Mouse (Mus musculus) megakaryocyte, embryonic 14.5 days (primary cell): ENCODE measurements around the gene Pabpn1. TPM values are rescaled to one million over a fixed set of nuclear protein-coding genes. Genes with fewer than 3 reads are reported as not detected.

Experiments used
- H3K27me3 ChIP-seq: replicated peaks from 2 replicates; pipeline ENCODE3; 2012; ENCODE audit warnings: inconsistent platforms
- H3K36me3 ChIP-seq: replicated peaks from 2 replicates; pipeline ENCODE3; 2012; ENCODE audit warnings: low read length, inconsistent platforms, mixed read lengths
- H3K4me1 ChIP-seq: 2 replicates; pipeline ENCODE4 v1.6.1; 2012; ENCODE audit warnings: inconsistent platforms
- H3K4me3 ChIP-seq: replicated peaks from 2 replicates; pipeline ENCODE3; 2012; ENCODE audit warnings: moderate library complexity, mild to moderate bottlenecking, inconsistent platforms
- H3K9me3 ChIP-seq: 2 replicates; pipeline ENCODE4 v1.6.1; 2012; ENCODE audit warnings: inconsistent platforms
- FLI1 ChIP-seq: IDR thresholded peaks from 2 replicates; pipeline ENCODE4 v1.6.1; 2012; ENCODE audit warnings: low read length, inconsistent platforms, mixed read lengths
- GATA1 ChIP-seq: IDR thresholded peaks from 3 replicates; pipeline ENCODE4 v1.6.1; 2012; ENCODE audit warnings: mixed read lengths, low read length, inconsistent platforms, borderline replicate concordance
- polyA plus RNA-seq: library from polyadenylated mRNA; stranded (reverse); fragments of >175 nt; gene quantifications from 2 replicates; pipeline ENCODE4 v1.2.3, GENCODE M21; 2012; ENCODE audit warnings: low replicate concordance; ENCODE audit not compliant: insufficient read depth

Pabpn1 gene
- polyA plus RNA-seq: 94.8 and 258 TPM in 2 replicates

GRCm38 (mm10) chr14:54892200-54892599, at the start of gene Pabpn1:
Gene Pabpn1 (plus strand): TSS chr14:54892500.
- Histone ChIP-seq H3K36me3 (peaks cover 33% of the 10 kb centered on the region), H3K9me3 (no peaks in the 10 kb centered on the region), H3K27me3 (no peaks in the 10 kb centered on the region), H3K4me3 (peak within 1 kb of the TSS; percentile 94), H3K4me1 (peaks cover 36% of the 10 kb centered on the region)
- TF ChIP-seq FLI1 (no peak), GATA1 (no peak)

DNA sequence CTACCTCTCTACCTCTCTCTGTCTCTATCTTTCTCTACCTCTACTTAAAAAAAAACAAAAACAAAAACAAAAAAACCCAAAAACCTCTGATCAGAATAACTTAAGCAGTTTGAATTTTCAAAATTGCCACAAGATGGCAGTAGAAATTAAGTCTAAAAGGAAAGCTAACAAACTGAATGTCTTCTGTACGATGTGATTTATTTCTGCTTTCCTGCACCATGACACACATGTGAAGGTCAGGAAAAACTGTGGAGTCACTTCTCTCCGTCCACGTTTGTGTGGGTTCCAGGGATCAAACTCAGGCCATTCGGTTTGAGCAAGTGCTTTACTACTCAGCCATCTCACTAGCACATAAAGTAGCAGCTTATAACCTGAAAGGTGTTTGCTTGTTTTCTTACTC, 48.8 kb upstream of the Pabpn1 start:
- no peaks in the 10 kb centered on the region for H3K27me3 ChIP-seq
- TF ChIP-seq GATA1 (no peak), FLI1 (no peak)
- H3K4me3 ChIP-seq: no peak overlapping the region
- H3K36me3 ChIP-seq: no peaks in the 10 kb centered on the region
- no peaks in the 10 kb centered on the region for H3K9me3 ChIP-seq
- H3K4me1 ChIP-seq: no peaks in the 10 kb centered on the region

- no peaks in the 10 kb centered on the region for H3K9me3 ChIP-seq
- no peak overlapping the region for H3K4me3 ChIP-seq
- TF ChIP-seq FLI1 (no peak), GATA1 (no peak)
- peaks cover 44% of the 10 kb centered on the region for H3K4me1 ChIP-seq
- no peaks in the 10 kb centered on the region for H3K27me3 ChIP-seq
- peaks cover 34% of the 10 kb centered on the region for H3K36me3 ChIP-seq
Measured at GRCm38 (mm10) chr14:54855726-54856125, 36.6 kb upstream of the Pabpn1 start.

- peaks cover 44% of the 10 kb centered on the region for H3K4me1 ChIP-seq
- H3K9me3 ChIP-seq: no peaks in the 10 kb centered on the region
- no peak for TF ChIP-seq FLI1
- TF ChIP-seq GATA1: no peak
- peaks cover 34% of the 10 kb centered on the region for H3K36me3 ChIP-seq
- no peaks in the 10 kb centered on the region for H3K27me3 ChIP-seq
- H3K4me3 ChIP-seq: peak overlapping the region; percentile 54
Measured at GRCm38 (mm10) chr14:54856703-54857102, 35.6 kb upstream of the Pabpn1 start.

GRCm38 (mm10) chr14:54857891-54858290, 34.4 kb upstream of the Pabpn1 start:
- no peaks in the 10 kb centered on the region for H3K27me3 ChIP-seq
- peaks cover 34% of the 10 kb centered on the region for H3K36me3 ChIP-seq
- H3K4me1 ChIP-seq: peaks cover 44% of the 10 kb centered on the region
- no peaks in the 10 kb centered on the region for H3K9me3 ChIP-seq
- TF ChIP-seq GATA1: no peak
- TF ChIP-seq FLI1: no peak
- H3K4me3 ChIP-seq: no peak overlapping the region

GRCm38 (mm10) chr14:54860511-54860910, 31.8 kb upstream of the Pabpn1 start:
- Histone ChIP-seq H3K27me3 (no peaks in the 10 kb centered on the region), H3K36me3 (peaks cover 24% of the 10 kb centered on the region), H3K4me1 (peaks cover 49% of the 10 kb centered on the region), H3K9me3 (no peaks in the 10 kb centered on the region), H3K4me3 (no peak overlapping the region)
- TF ChIP-seq FLI1 (no peak), GATA1 (no peak)

DNA sequence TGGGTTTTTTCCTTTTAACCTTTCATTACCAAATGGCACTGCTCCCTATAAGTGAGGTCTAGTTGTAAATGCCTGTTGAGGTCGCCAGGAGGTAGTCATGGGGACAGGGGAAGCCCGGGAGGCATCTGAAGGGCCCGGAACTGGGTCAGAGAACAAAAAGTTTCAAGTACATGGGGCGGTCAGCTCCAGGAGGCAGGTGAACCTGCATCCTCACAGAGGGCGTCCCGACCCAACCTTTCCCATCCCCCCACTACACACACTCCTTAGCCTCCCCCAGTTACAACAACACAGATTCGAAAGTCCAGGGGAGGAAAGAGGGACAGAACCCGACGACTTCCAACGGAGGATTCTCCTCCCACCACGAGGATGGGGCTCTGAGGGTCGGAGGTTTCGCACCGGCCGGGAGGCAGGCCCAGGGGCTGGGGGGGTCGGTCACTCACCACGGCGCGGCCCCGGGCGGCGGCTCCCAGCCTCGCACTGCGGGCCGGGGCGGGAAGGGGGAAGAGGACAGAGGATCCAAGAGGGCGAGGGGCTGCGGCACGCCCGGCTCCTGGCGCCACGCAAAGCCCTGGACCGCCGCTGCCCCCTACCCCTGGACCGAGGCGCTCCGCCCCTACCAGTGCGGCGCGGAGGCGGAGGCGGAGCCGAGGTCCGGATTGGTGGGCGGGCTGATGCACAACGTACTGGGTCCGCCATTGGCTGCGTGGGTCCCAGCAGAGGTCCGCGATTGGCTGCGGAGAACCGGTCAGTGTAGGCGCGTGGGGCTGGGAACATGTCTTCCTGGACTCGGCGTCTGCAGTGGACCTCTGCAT, 28.6 kb upstream of the Pabpn1 start:
- TF ChIP-seq FLI1 (no peak), GATA1 (no peak)
- H3K4me3 ChIP-seq: peak overlapping the region; percentile 97
- H3K27me3 ChIP-seq: no peaks in the 10 kb centered on the region
- no peaks in the 10 kb centered on the region for H3K9me3 ChIP-seq
- peaks cover 30% of the 10 kb centered on the region for H3K4me1 ChIP-seq
- H3K36me3 ChIP-seq: no peaks in the 10 kb centered on the region

- no peaks in the 10 kb centered on the region for H3K36me3 ChIP-seq
- H3K9me3 ChIP-seq: no peaks in the 10 kb centered on the region
- peaks cover 23% of the 10 kb centered on the region for H3K4me1 ChIP-seq
- no peaks in the 10 kb centered on the region for H3K27me3 ChIP-seq
- TF ChIP-seq GATA1 (no peak), FLI1 (no peak)
- H3K4me3 ChIP-seq: peak overlapping the region; percentile 97
Measured at GRCm38 (mm10) chr14:54864313-54865036, 27.8 kb upstream of the Pabpn1 start.

DNA sequence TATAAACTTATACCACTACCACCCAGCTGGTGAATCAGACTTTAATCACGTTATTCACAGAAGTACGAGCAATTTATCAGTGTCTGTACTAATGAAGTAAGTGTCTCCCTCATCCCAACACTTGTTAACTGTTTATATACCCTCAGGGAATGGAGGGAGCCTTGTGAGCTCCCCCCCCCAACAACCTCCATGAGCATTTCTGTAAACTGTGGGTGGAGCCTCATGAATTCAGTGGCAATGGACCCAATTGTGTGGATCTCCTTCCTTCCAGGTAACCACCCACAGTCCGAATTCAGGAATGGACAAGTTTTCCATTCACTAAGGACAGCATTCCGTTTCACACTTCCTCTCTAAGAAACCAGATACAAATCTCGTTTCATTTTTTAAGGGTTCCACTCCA, 26.7 kb upstream of the Pabpn1 start:
- H3K4me3 ChIP-seq: no peak overlapping the region
- TF ChIP-seq GATA1 (no peak), FLI1 (no peak)
- peaks cover 14% of the 10 kb centered on the region for H3K4me1 ChIP-seq
- no peaks in the 10 kb centered on the region for H3K27me3 ChIP-seq
- H3K9me3 ChIP-seq: no peaks in the 10 kb centered on the region
- no peaks in the 10 kb centered on the region for H3K36me3 ChIP-seq

- Histone ChIP-seq H3K27me3 (no peaks in the 10 kb centered on the region), H3K9me3 (no peaks in the 10 kb centered on the region), H3K36me3 (no peaks in the 10 kb centered on the region), H3K4me1 (peaks cover 14% of the 10 kb centered on the region), H3K4me3 (no peak overlapping the region)
- TF ChIP-seq FLI1: no peak
- no peak for TF ChIP-seq GATA1
Measured at GRCm38 (mm10) chr14:54866268-54866667, 26.0 kb upstream of the Pabpn1 start.
